Comparison of ENCODE assay signal across 9 mouse cellular contexts in the genomic region with DNA sequence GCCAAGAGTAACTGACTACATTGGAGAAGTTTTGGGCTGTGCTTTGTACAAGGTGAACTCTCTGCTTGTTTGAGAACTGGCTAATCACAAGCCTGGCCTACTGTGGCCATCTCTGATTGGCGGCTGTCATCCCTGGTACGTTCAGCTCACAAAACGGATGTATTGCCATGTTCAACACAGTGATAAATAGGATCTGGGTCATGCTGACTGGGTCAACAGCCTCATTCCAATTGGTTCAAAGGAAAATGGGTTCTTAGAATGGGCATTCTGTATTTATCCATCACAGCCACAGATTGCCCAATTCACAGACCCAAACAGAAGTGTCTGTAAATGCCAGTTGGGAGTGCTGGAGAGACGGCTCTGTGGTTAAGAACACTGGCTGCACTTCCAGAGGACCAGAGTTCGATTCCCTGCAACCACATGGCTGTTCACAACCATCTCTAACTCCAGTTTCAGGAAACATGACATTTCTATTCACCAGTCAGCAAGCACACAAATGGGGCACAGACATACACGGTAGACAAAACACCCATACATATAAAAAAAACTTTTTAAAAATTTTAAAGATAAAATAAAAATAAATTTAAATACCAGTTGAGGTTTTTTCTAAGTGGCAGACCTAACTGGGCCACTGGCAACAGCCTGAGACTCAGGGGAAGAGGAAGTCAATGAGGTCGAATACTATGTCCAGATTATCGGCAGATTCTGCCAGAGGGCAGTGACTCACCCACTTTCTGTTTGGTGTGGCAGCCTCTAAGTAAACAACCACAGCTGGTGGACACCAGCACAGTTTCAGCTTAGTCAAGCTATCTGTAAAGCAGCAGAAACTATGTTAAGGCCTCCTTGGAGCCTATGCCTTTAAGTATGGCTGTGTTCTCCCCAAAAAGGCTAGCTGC. TPM values are rescaled to one million over a fixed set of nuclear protein-coding genes. Genes with fewer than 3 reads are reported as not detected.
DNase-seq lines count a peak whose midpoint lies in the region; ATAC-seq lines count a peak whose summit lies in the region.
"Had no signal": no experiment of that assay in that cellular context is flagged by ENCODE, and none has a peak within 500 bp of the region (broad histone marks: within the 10 kb centered on the region; RNA-seq: fewer than 3 reads in every experiment).

No protein-coding gene starts in this region.

- DNase-seq in gastrocnemius, postnatal 25 days, result peak; percentile 40
- no peak for DNase-seq in gastrocnemius, postnatal 36 days
- DNase-seq in A20 (ENCODE audit: low read depth, low spot score), result peak; percentile 68
- DNase-seq in lung, postnatal 25 days (ENCODE audit: low spot score), result peak; percentile 42
- no peak for DNase-seq in c-Kit-positive CD71-positive TER-119-positive erythroid progenitor cells, embryonic 14.5 days (ENCODE audit: low spot score)
- DNase-seq in cerebellum, postnatal 14 days, result no peak
- no peak for DNase-seq in cerebellum, adult 11-12 months

- ATAC-seq in erythroblast, adult 5-6 weeks (replicated peaks; ENCODE audit: low FRiP score, poor library complexity, severe bottlenecking), result peak; percentile 75

- intact Hi-C loops in gastrocnemius, postnatal 36 days (cut with DNase I), result no loop called here

RNA-seq across cellular contexts. Expression of gene Snrpd3, which starts 12.9 kb away (rescaled TPM):
- total RNA-seq in gastrocnemius, postnatal 25 days (2021), result 10 to 100 TPM; 67.4 to 70.3 TPM
- total RNA-seq in gastrocnemius, postnatal 36 days (2021), result 10 to 100 TPM; 62.0 to 74.5 TPM
- total RNA-seq in erythroblast, adult 5-6 weeks (2015; ENCODE audit: low replicate concordance), result 13.4 and 19.6 TPM in 2 replicates
- 17.9 and 18.8 TPM in 2 replicates for total RNA-seq in erythroblast, adult 5-6 weeks (2017; ENCODE audit: low replicate concordance)

RNA-seq across cellular contexts. Expression of gene Gucd1, which starts 13.3 kb away (rescaled TPM):
- total RNA-seq in gastrocnemius, postnatal 25 days (2021), result 10 to 100 TPM; 50.4 to 52.1 TPM
- 10 to 100 TPM; 55.5 to 71.5 TPM for total RNA-seq in gastrocnemius, postnatal 36 days (2021)
- 94.3 and 113 TPM in 2 replicates for total RNA-seq in erythroblast, adult 5-6 weeks (2015; ENCODE audit: low replicate concordance)
- total RNA-seq in erythroblast, adult 5-6 weeks (2017; ENCODE audit: low replicate concordance), result 180 and 191 TPM in 2 replicates

RNA-seq across cellular contexts. Expression of gene Lrrc75b, which starts 55.6 kb away (rescaled TPM):
- under 1 TPM; 0.26 to 0.38 TPM for total RNA-seq in gastrocnemius, postnatal 25 days (2021)
- under 1 TPM; 0.20 to 0.64 TPM for total RNA-seq in gastrocnemius, postnatal 36 days (2021)
- total RNA-seq in erythroblast, adult 5-6 weeks (2015; ENCODE audit: low replicate concordance), result not detected in 2 replicates
- total RNA-seq in erythroblast, adult 5-6 weeks (2017; ENCODE audit: low replicate concordance), result not detected in 2 replicates

RNA-seq across cellular contexts. Expression of gene Ggt1, which starts 56.9 kb away (rescaled TPM):
- total RNA-seq in gastrocnemius, postnatal 25 days (2021), result under 1 TPM in 1 of 2 experiments, not detected in 1; 0.64 TPM
- total RNA-seq in gastrocnemius, postnatal 36 days (2021), result under 1 TPM in 1 of 2 experiments, not detected in 1; 0.33 TPM
- 1.3 and 3.6 TPM in 2 replicates for total RNA-seq in erythroblast, adult 5-6 weeks (2015; ENCODE audit: low replicate concordance)
- not detected in 2 replicates for total RNA-seq in erythroblast, adult 5-6 weeks (2017; ENCODE audit: low replicate concordance)
- total RNA-seq: gastrocnemius, adult 8-10 months had no signal

Comparison
In these comparisons a context has a peak if more than half of its experiments do, and no peak if none do; other contexts are left out.
1. DNase-seq: peak in gastrocnemius, postnatal 25 days (single experiment), A20 (single experiment) and lung, postnatal 25 days (single experiment); none in gastrocnemius, postnatal 36 days (0 of 2), c-Kit-positive CD71-positive TER-119-positive erythroid progenitor cells, embryonic 14.5 days (single experiment), cerebellum, postnatal 14 days (0 of 2) and cerebellum, adult 11-12 months (single experiment).